In genomic region chr15:3582807-3583636, GRCm38 (mm10) we compare ENCODE assay signal across 7 mouse cellular contexts. TPM values are rescaled to one million over a fixed set of nuclear protein-coding genes. Genes with fewer than 3 reads are reported as not detected.
A peak's percentile ranks its signal among the peaks of the same experiment; 100 is the strongest.
DNase-seq lines count a peak whose midpoint lies in the region; ATAC-seq and TF ChIP-seq lines count a peak whose summit lies in the region.

Gene Ghr (minus strand): TSS chr15:3583492.

- peak within 1 kb of the TSS; percentile 71 for H3K4me2 ChIP-seq in intestine, postnatal 0 days (replicated peaks; ENCODE audit: low read depth)
- peak within 1 kb of the TSS; percentile 68 for H3K4me2 ChIP-seq in midbrain, embryonic 11.5 days

- intact Hi-C loops in left cerebral cortex, postnatal 36 days (cut with DNase I): loop anchor here (2.0 to 5.0 kb wide), 4 partner anchors 142 to 1559 kb away; partner anchors contain the start of genes Oxct1 and Prkaa1

- peak within 1 kb of the TSS; percentile 75 for H3K9ac ChIP-seq in intestine, postnatal 0 days (ENCODE audit: low read depth, low read length)
- H3K9ac ChIP-seq in midbrain, embryonic 11.5 days (ENCODE audit: low read length): peak within 1 kb of the TSS; percentile 74

- peak; percentile 88 for TF ChIP-seq CTCF in intestine, postnatal 0 days (IDR thresholded peaks at IDR 0.05; ENCODE audit: low read depth)

- peak; percentile 84 for ATAC-seq in intestine, postnatal 0 days
- peak; percentile 94 for ATAC-seq in midbrain, embryonic 11.5 days (ENCODE audit: low FRiP score)

- peak within 1 kb of the TSS; percentile 98 for H3K27ac ChIP-seq in intestine, postnatal 0 days (ENCODE audit: low read depth, low read length)
- H3K27ac ChIP-seq in midbrain, embryonic 11.5 days (ENCODE audit: low read depth, low read length): peak within 1 kb of the TSS; percentile 71

- peak within 1 kb of the TSS; percentile 79 for H3K4me3 ChIP-seq in intestine, postnatal 0 days (ENCODE audit: low read depth, low read length)
- peak within 1 kb of the TSS; percentile 56 for H3K4me3 ChIP-seq in midbrain, embryonic 11.5 days (ENCODE audit: low read depth, low read length)

- WGBS in intestine, postnatal 0 days: under 1% methylated on average over 50 of the region's 52 CpGs
- under 1% methylated on average over 44 of the region's 52 CpGs for WGBS in midbrain, embryonic 11.5 days

- peaks cover 19% of the 10 kb centered on the region; the same call in 1 of the 2 replicates for H3K4me1 ChIP-seq in intestine, postnatal 0 days (replicated peaks; ENCODE audit: control insufficient read depth, insufficient read depth, low read length)
- H3K4me1 ChIP-seq in midbrain, embryonic 11.5 days (ENCODE audit: control insufficient read depth, insufficient read depth, low read length): peaks cover 4% of the 10 kb centered on the region; the same call in 1 of the 2 replicates

- peak; percentile 79 for DNase-seq in adrenal gland, adult 8-10 months
- peak; percentile 91 for DNase-seq in embryo, embryonic 11 days
- peak; percentile 44 for DNase-seq in gonadal fat pad, adult 2 months (ENCODE audit: low read depth)
- DNase-seq in left cerebral cortex, postnatal 36 days (ENCODE audit: low spot score in 2 of 2): peak; percentile 87
- DNase-seq in midbrain, embryonic 11.5 days (ENCODE audit: low spot score, missing footprints): peak; percentile 98
- peak; percentile 84 for DNase-seq in skeletal muscle tissue, adult 2 months (ENCODE audit: low read depth, low spot score)

- H3K9me3 ChIP-seq in intestine, postnatal 0 days (ENCODE audit: control insufficient read depth): no peaks in the 10 kb centered on the region
- no peaks in the 10 kb centered on the region for H3K9me3 ChIP-seq in midbrain, embryonic 11.5 days (ENCODE audit: control insufficient read depth, low read length)

- H3K36me3 ChIP-seq in intestine, postnatal 0 days (ENCODE audit: control insufficient read depth, insufficient read depth): no peaks in the 10 kb centered on the region
- H3K36me3 ChIP-seq in midbrain, embryonic 11.5 days (ENCODE audit: control insufficient read depth, insufficient read depth, low read length): no peaks in the 10 kb centered on the region

- no peaks in the 10 kb centered on the region for H3K27me3 ChIP-seq in intestine, postnatal 0 days (replicated peaks; ENCODE audit: control insufficient read depth, insufficient read depth, low read length)
- H3K27me3 ChIP-seq in midbrain, embryonic 11.5 days (ENCODE audit: control insufficient read depth, insufficient read depth, low read length): no peaks in the 10 kb centered on the region

RNA-seq across cellular contexts. Expression of gene Ghr, which starts in this region (rescaled TPM):
- total RNA-seq in adrenal gland, adult 8-10 months (2022): 100 to 1,000 TPM in 1 of 4 experiments, 10 to 100 TPM in 3; 67.5 to 155 (median 78.8) TPM
- polyA plus RNA-seq in gonadal fat pad, adult 2 months (2012; rRNA removed): 154 and 218 TPM in 2 replicates
- polyA plus RNA-seq in intestine, postnatal 0 days (2015; fragmentation: Nextera tagmentation; extraction: Ambion mirVana): 81.9 and 94.3 TPM in 2 replicates
- 10 to 100 TPM; 11.1 to 15.0 TPM for total RNA-seq in left cerebral cortex, postnatal 36 days (2021)
- polyA plus RNA-seq in midbrain, embryonic 11.5 days (2014; fragmentation: Nextera tagmentation; extraction: Ambion mirVana): 13.6 and 14.6 TPM in 2 replicates

Comparison
In these comparisons a context has a peak if more than half of its experiments do, and no peak if none do; other contexts are left out.
1. Peak in every context shown above with its lines: DNase-seq, ATAC-seq, H3K4me3 ChIP-seq and H3K27ac ChIP-seq.
2. RNA of gene Ghr (total RNA-seq): 67.5 to 155 TPM in adrenal gland, adult 8-10 months; 11.1 to 15.0 TPM in left cerebral cortex, postnatal 36 days; every median in the first group is over 4 times any median in the second.
3. DNase-seq: peak in every context shown above with its lines; median percentile 98 in midbrain, embryonic 11.5 days; 91 in embryo, embryonic 11 days; 87 in left cerebral cortex, postnatal 36 days; 84 in skeletal muscle tissue, adult 2 months; 79 in adrenal gland, adult 8-10 months; 44 in gonadal fat pad, adult 2 months.